Mouse (Mus musculus): ENCODE measurements around the gene Tank. TPM values are rescaled to one million over a fixed set of nuclear protein-coding genes. Genes with fewer than 3 reads are reported as not detected.

Tank gene
- polyA plus RNA-seq, 1 experiment from 2014 or later: 28.0 TPM

DNA sequence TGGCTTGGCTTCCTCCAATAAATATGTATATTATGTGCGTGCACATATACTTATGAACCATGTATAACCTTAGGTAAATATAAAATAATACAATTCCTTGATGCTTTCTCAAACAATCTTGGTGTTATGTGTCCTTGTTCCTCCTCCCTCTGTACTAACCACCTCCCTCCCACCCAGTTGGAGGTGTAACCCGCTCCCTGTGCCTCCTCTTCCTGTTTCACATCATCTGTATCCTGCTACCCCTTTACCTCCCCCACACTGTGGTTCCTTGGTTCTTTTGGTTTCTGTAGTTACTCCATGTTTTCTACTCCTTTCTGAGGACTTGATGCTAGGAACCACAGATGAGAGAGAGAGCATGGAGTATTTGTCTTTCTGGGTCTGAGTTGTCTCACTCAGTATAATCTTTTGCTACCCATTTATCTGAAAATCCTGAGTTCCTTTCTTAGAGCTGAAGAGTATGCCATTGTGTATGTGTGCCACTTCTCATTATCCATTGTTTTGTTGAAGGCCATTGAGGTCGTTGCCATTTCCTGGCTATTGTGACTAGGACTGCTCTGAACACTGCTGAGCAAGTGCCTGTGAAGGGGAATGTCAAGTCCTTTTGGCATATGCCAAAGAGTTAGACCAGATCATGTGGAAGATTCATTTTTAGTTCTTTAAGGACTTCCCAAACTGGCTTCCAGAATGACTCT lies 52.6 kb downstream of the Tank start:
- WGBS (ENCODE audit: insufficient replicate concordance): 63% methylated on average over 3 of the region's 3 CpGs
- H3K27me3 ChIP-seq (replicated peaks): no peaks in the 10 kb centered on the region
- no peaks in the 10 kb centered on the region for H3K4me1 ChIP-seq
- H3K27ac ChIP-seq: no peak overlapping the region
- peaks cover 47% of the 10 kb centered on the region for H3K36me3 ChIP-seq
- no peak overlapping the region for H3K9ac ChIP-seq
- no peak for ATAC-seq
- H3K9me3 ChIP-seq (replicated peaks): no peaks in the 10 kb centered on the region
- no peak overlapping the region for H3K4me2 ChIP-seq
- no peak overlapping the region for H3K4me3 ChIP-seq

GRCm38 (mm10) chr2:61635099-61635498 lies 56.7 kb downstream of the Tank start:
- ATAC-seq: no peak
- no peak overlapping the region for H3K9ac ChIP-seq
- H3K27ac ChIP-seq: no peak overlapping the region
- peaks cover 21% of the 10 kb centered on the region for H3K36me3 ChIP-seq
- H3K4me3 ChIP-seq: no peak overlapping the region
- H3K27me3 ChIP-seq (replicated peaks): no peaks in the 10 kb centered on the region
- 76% methylated on average over 1 of the region's 1 CpGs for WGBS (ENCODE audit: insufficient replicate concordance)
- H3K4me2 ChIP-seq: no peak overlapping the region
- no peaks in the 10 kb centered on the region for H3K9me3 ChIP-seq (replicated peaks)
- no peaks in the 10 kb centered on the region for H3K4me1 ChIP-seq

- Histone ChIP-seq H3K9me3 (replicated peaks) (no peaks in the 10 kb centered on the region), H3K27ac (no peak overlapping the region), H3K9ac (no peak overlapping the region), H3K4me1 (no peaks in the 10 kb centered on the region), H3K36me3 (peaks cover 7% of the 10 kb centered on the region), H3K4me2 (no peak overlapping the region), H3K27me3 (replicated peaks) (no peaks in the 10 kb centered on the region), H3K4me3 (no peak overlapping the region)
- ATAC-seq: no peak
- 62% methylated on average over 6 of the region's 6 CpGs for WGBS (ENCODE audit: insufficient replicate concordance)
These were observed 59.8 kb downstream of the Tank start for GRCm38 (mm10) chr2:61638182-61638581.

GRCm38 (mm10) chr2:61642452-61643368 lies 64.3 kb downstream of the Tank start:
- Histone ChIP-seq H3K9me3 (replicated peaks) (no peaks in the 10 kb centered on the region), H3K36me3 (peaks cover 28% of the 10 kb centered on the region)
- WGBS (ENCODE audit: insufficient replicate concordance): 54% methylated on average over 6 of the region's 6 CpGs

DNA sequence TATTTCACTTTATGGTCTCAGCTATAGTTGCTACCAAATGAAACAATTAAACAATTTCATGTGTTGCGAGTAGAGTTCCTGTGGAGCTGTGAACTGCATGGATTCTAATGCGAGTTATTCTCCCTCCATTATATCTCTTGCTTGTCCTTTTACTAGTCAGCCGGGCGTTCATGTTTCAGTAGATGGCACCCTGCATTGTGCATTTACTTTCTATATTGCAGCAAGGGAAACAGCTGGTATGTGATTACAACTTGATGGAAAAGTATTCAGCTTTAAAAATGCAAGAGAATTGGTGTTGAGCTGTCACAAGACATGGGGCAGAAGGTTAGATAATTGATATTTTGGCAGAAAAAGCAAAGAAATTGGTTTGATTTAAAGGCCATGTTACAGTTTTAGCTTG lies 72.8 kb downstream of the Tank start:
- Histone ChIP-seq H3K4me2 (no peak overlapping the region), H3K27me3 (replicated peaks) (peaks cover 20% of the 10 kb centered on the region), H3K36me3 (peaks cover 47% of the 10 kb centered on the region), H3K4me1 (peaks cover 14% of the 10 kb centered on the region), H3K4me3 (no peak overlapping the region), H3K9me3 (replicated peaks) (no peaks in the 10 kb centered on the region), H3K9ac (no peak overlapping the region), H3K27ac (no peak overlapping the region)
- ATAC-seq: no peak
- 85% methylated on average over 4 of the region's 4 CpGs for WGBS (ENCODE audit: insufficient replicate concordance)

More at GRCm38 (mm10) chr2:61642452-61643368, 64.3 kb downstream of the Tank start:
- Histone ChIP-seq H3K4me1 (no peaks in the 10 kb centered on the region), H3K9ac (no peak overlapping the region), H3K4me3 (no peak overlapping the region), H3K27ac (no peak overlapping the region), H3K27me3 (replicated peaks) (no peaks in the 10 kb centered on the region), H3K4me2 (no peak overlapping the region)
- no peak for ATAC-seq

DNA sequence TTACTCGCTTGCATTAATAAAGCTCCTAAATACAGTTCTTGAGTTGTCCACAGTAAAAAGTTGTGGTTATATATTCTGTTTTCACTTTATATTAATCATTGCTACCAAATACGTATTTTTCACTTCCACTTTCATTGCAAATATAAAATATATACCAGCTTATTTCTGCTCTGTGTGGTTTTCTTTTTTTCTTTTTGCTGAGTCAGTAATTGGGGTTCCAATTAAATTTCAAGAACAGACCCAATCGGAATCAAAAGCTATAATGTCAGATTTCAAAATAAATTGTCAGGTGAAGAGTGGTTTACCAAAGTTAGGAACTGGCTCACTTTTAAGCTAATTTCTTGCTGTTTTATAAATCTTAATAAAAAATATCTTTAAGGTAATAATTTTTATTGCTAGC lies 73.3 kb downstream of the Tank start:
- peaks cover 18% of the 10 kb centered on the region for H3K4me1 ChIP-seq
- WGBS (ENCODE audit: insufficient replicate concordance): 83% methylated on average over 3 of the region's 3 CpGs
- no peak overlapping the region for H3K4me2 ChIP-seq
- peaks cover 24% of the 10 kb centered on the region for H3K27me3 ChIP-seq (replicated peaks)
- H3K27ac ChIP-seq: no peak overlapping the region
- peaks cover 43% of the 10 kb centered on the region for H3K36me3 ChIP-seq
- no peak for ATAC-seq
- no peak overlapping the region for H3K4me3 ChIP-seq
- H3K9ac ChIP-seq: no peak overlapping the region
- no peaks in the 10 kb centered on the region for H3K9me3 ChIP-seq (replicated peaks)

DNA sequence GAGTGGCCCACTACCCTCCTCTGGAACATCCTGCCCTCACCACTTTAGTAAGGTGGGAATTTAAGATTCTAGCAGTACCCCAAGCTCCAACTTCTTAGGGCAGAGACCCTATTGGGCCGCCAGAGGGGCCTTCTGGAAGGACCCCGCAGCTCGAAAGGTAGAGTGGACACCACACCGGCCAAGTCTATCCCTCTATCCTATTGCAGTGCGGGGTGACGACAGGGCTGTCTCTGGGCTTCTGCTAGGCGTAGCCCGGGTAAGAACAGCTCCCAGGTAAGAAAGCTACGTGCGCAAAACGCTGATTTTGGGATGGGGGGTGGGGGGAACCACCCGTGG lies 76.6 kb downstream of the Tank start:
- peaks cover 12% of the 10 kb centered on the region for H3K36me3 ChIP-seq
- peak overlapping the region; percentile 66; the same call in 1 of the 2 replicates for H3K9ac ChIP-seq
- no peak overlapping the region for H3K27ac ChIP-seq
- H3K4me1 ChIP-seq: peaks cover 23% of the 10 kb centered on the region
- peaks cover 39% of the 10 kb centered on the region for H3K27me3 ChIP-seq (replicated peaks)
- no peaks in the 10 kb centered on the region for H3K9me3 ChIP-seq (replicated peaks)
- ATAC-seq: no peak
- 22% methylated on average over 12 of the region's 12 CpGs for WGBS (ENCODE audit: insufficient replicate concordance)
- H3K4me3 ChIP-seq: peak overlapping the region; percentile 61
- peak overlapping the region; percentile 96 for H3K4me2 ChIP-seq

GRCm38 (mm10) chr2:61655382-61656281 lies 77.2 kb downstream of the Tank start:
- peak; percentile 44; the same call in 1 of the 2 replicates for ATAC-seq
- H3K9ac ChIP-seq: peak overlapping the region; percentile 66; the same call in 1 of the 2 replicates
- peak overlapping the region; percentile 96 for H3K4me2 ChIP-seq
- H3K4me3 ChIP-seq: peak overlapping the region; percentile 61
- H3K4me1 ChIP-seq: peaks cover 23% of the 10 kb centered on the region
- H3K27me3 ChIP-seq (replicated peaks): peaks cover 39% of the 10 kb centered on the region
- WGBS (ENCODE audit: insufficient replicate concordance): 1% methylated on average over 46 of the region's 46 CpGs
- no peaks in the 10 kb centered on the region for H3K9me3 ChIP-seq (replicated peaks)
- no peak overlapping the region for H3K27ac ChIP-seq
- H3K36me3 ChIP-seq: peaks cover 6% of the 10 kb centered on the region; the same call in 1 of the 2 replicates

DNA sequence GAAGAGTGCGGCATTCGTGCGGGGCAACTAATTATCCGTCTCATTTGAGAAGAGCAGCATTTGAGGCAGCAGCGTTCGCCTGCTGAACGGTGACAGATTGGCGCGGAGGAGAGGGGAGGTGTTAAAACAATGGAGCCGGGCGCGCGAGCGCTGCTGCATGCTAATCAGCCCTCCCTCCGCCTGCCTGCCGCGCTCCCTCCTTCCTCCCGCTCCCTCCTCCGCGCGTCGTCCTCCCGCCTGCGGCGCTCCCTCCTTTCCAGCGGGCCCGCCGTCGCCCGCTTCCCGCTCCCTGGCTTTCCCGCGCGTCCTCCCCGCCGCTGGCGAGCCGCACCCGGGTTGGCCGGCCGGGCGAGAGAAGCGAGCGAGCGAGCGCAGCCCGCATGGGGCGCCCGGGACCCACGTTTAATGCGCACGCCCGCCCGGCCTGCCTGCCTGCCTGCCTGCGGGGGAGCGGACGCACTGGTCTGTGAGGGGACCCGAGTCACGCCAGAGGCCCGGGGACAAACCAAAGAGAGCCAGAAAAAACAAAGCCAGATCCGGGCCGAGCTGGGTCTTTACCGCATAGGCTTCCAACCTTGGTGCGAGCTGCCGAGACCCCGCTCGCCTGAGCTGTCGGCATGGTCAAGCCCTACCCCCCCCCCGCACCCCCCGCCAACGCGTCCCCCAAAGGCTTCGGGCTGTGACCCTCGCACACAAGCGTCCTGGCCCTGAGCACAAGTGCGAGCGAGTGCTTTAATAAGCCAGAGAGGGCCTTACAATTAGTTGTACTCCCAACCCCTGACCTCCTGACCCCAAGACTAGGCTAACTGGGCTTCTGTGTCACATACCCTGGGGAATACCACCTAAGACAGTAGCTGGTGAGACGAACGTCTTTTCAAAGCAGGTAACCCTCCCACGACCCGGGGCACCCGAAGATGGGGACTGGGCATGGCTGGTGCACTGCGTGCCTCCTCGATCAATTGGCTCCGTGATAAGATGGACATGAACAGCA lies 78.3 kb downstream of the Tank start:
- H3K27me3 ChIP-seq (replicated peaks): peaks cover 39% of the 10 kb centered on the region
- H3K36me3 ChIP-seq: peaks cover 3% of the 10 kb centered on the region; the same call in 1 of the 2 replicates
- peak overlapping the region; percentile 66 for H3K9ac ChIP-seq
- WGBS (ENCODE audit: insufficient replicate concordance): 5% methylated on average over 76 of the region's 85 CpGs
- peak; percentile 80 for ATAC-seq
- peak overlapping the region; percentile 96 for H3K4me2 ChIP-seq
- peak overlapping the region; percentile 61 for H3K4me3 ChIP-seq
- H3K4me1 ChIP-seq: peaks cover 23% of the 10 kb centered on the region
- no peaks in the 10 kb centered on the region for H3K9me3 ChIP-seq (replicated peaks)
- no peak overlapping the region for H3K27ac ChIP-seq

- 33% methylated on average over 2 of the region's 2 CpGs for WGBS (ENCODE audit: insufficient replicate concordance)
These were observed 80.9 kb downstream of the Tank start for GRCm38 (mm10) chr2:61659254-61659653.

More at GRCm38 (mm10) chr2:61659254-61659653, 80.9 kb downstream of the Tank start:
- peaks cover 23% of the 10 kb centered on the region for H3K4me1 ChIP-seq
- H3K4me3 ChIP-seq: no peak overlapping the region
- H3K9me3 ChIP-seq (replicated peaks): no peaks in the 10 kb centered on the region
- H3K27me3 ChIP-seq (replicated peaks): peaks cover 39% of the 10 kb centered on the region
- no peak overlapping the region for H3K27ac ChIP-seq
- H3K4me2 ChIP-seq: no peak overlapping the region
- ATAC-seq: no peak
- H3K36me3 ChIP-seq: 0 out of 2 replicates have a peak, but pooled peaks cover 3% of the 10 kb centered on the region
- H3K9ac ChIP-seq: no peak overlapping the region

Measured in liver, embryonic 12.5 days (tissue).